ENCODE assay signal across 18 mouse cellular contexts in genomic region chr4:103385031-103385430, GRCm38 (mm10).
"Had no signal": no experiment of that assay in that cellular context is flagged by ENCODE, and none has a peak within 500 bp of the region (broad histone marks: within the 10 kb centered on the region; RNA-seq: fewer than 3 reads in every experiment).

No protein-coding gene starts in this region.

- H3K4me2 ChIP-seq: lung, embryonic 15.5 days; midbrain, embryonic 12.5 days; neural tube, embryonic 13.5 days had no signal

- ATAC-seq: midbrain, embryonic 16.5 days had no signal

- DNase-seq: kidney, adult 11 months; kidney, adult 9 months; kidney, postnatal 36 days; layer of hippocampus, adult 9-11 months; layer of hippocampus, postnatal 36 days; lung, postnatal 14 days; retina, postnatal 1 day; right cerebral cortex, postnatal 4 days; spleen, adult 18-20 months; thymus, postnatal 4 days had no signal

- H3K9ac ChIP-seq: liver, embryonic 14.5 days; lung, embryonic 15.5 days; midbrain, embryonic 12.5 days; neural tube, embryonic 13.5 days had no signal

- H3K4me3 ChIP-seq: lung, embryonic 15.5 days; megakaryocyte, embryonic 14.5 days; midbrain, embryonic 12.5 days; neural tube, embryonic 13.5 days had no signal

- H3K27ac ChIP-seq: kidney, postnatal 0 days; lung, embryonic 15.5 days; macrophage; midbrain, embryonic 12.5 days; neural tube, embryonic 13.5 days had no signal

- H3K36me3 ChIP-seq: lung, embryonic 15.5 days; midbrain, embryonic 12.5 days; neural tube, embryonic 13.5 days had no signal

- H3K27me3 ChIP-seq: lung, embryonic 15.5 days; megakaryocyte, embryonic 14.5 days; midbrain, embryonic 12.5 days; neural tube, embryonic 13.5 days had no signal

- H3K4me1 ChIP-seq: lung, embryonic 15.5 days; megakaryocyte, embryonic 14.5 days had no signal

- H3K9me3 ChIP-seq: midbrain, embryonic 12.5 days; neural tube, embryonic 13.5 days had no signal
